Mouse (Mus musculus): ENCODE measurements around the gene Prdx6. TPM values are rescaled to one million over a fixed set of nuclear protein-coding genes. Genes with fewer than 3 reads are reported as not detected.
"Not testable (repeated sequence)": the region's sequence is repeated elsewhere in the genome, so short reads cannot be mapped to it uniquely, and the experiment has no call there.

Prdx6 gene
- total and polyA plus RNA-seq, 2 experiments from 2014 or later = 90.3 to 159 TPM

DNA sequence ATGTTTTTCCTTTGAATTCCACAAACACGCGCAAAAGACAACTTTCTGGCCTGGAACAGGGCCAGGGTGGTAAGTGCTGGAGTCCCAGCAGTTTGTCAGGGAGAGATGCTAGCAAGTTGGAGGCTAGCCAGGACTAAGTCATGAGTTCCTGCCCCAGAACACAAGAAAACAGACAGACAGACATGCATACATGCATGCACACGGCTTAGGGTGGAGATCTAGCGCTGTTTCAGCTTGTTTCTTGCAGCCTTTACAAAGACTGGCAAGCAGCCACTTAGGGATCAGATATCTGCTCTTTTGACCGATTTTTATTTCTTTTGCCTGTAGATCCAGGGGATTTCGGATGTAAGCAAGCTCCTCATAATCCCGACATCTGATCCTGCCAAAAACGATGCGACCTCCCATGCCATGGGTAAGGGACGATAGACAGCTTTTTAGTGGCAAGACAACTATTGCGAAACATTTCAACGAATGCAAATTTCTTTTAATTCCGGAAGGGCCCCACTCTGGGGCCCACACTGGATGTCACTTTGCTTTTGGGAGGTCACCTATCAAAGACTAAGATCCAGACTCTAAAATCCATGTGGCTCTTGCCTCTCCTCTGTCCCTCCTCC, 17.7 kb downstream of the Prdx6 start:
- H3K27ac ChIP-seq (ENCODE audit: low read depth, low read length) = no peak overlapping the region
- no peak for TF ChIP-seq CTCF (IDR thresholded peaks at IDR 0.05)
- H3K36me3 ChIP-seq (ENCODE audit: insufficient read depth, low read length) = no peaks in the 10 kb centered on the region
- peak; percentile 15 for DNase-seq (ENCODE audit: low spot score)
- H3K9ac ChIP-seq (replicated peaks; ENCODE audit: low read length, poor library complexity, severe bottlenecking) = no peak overlapping the region
- no peaks in the 10 kb centered on the region for H3K4me1 ChIP-seq (ENCODE audit: insufficient read depth, low read length)
- no peak for ATAC-seq (ENCODE audit: low FRiP score)
- no peak overlapping the region for H3K4me3 ChIP-seq (ENCODE audit: low read depth, low read length)
- no peaks in the 10 kb centered on the region for H3K9me3 ChIP-seq (ENCODE audit: low read length)
- H3K27me3 ChIP-seq (ENCODE audit: insufficient read depth, low read length) = no peaks in the 10 kb centered on the region
- H3K4me2 ChIP-seq (ENCODE audit: low read depth, low read length, poor library complexity, severe bottlenecking) = no peak overlapping the region
- WGBS = 77% methylated on average over 13 of the region's 13 CpGs

DNA sequence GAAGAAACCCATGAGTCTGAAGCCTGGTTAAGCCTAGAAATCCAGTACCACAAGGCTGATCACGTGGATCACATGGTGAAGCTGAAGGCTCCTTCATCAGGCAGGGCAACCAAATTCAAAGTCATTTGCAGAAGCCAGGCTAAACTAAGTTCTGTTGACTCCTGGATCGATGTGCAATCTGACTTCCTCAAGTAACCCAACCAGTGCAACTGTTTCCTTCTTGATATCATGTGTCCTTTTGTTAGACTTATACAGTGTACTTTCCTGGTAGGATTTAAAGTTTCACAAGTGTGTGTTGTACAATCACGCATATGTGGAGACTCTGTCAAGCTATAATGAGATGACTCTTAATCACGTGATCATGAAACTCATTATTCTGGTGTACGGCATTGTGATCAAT, 18.8 kb downstream of the Prdx6 start:
- DNase-seq (ENCODE audit: low spot score) = no peak
- no peak for TF ChIP-seq CTCF (IDR thresholded peaks at IDR 0.05)
- Histone ChIP-seq H3K27me3 (ENCODE audit: insufficient read depth, low read length) (no peaks in the 10 kb centered on the region), H3K9ac (replicated peaks; ENCODE audit: low read length, poor library complexity, severe bottlenecking) (no peak overlapping the region), H3K36me3 (ENCODE audit: insufficient read depth, low read length) (no peaks in the 10 kb centered on the region), H3K4me2 (ENCODE audit: low read depth, low read length, poor library complexity, severe bottlenecking) (no peak overlapping the region), H3K4me1 (ENCODE audit: insufficient read depth, low read length) (no peaks in the 10 kb centered on the region), H3K27ac (ENCODE audit: low read depth, low read length) (no peak overlapping the region), H3K9me3 (ENCODE audit: low read length) (no peaks in the 10 kb centered on the region), H3K4me3 (ENCODE audit: low read depth, low read length) (no peak overlapping the region)
- 91% methylated on average over 5 of the region's 5 CpGs for WGBS
- ATAC-seq (ENCODE audit: low FRiP score) = no peak

GRCm38 (mm10) chr1:161224837-161225236, 26.2 kb downstream of the Prdx6 start:
- H3K4me3 ChIP-seq (ENCODE audit: low read depth, low read length) = no peak overlapping the region

GRCm38 (mm10) chr1:161219816-161220215, 31.2 kb downstream of the Prdx6 start:
- TF ChIP-seq CTCF (IDR thresholded peaks at IDR 0.05) = no peak
- no peak overlapping the region for H3K4me3 ChIP-seq (ENCODE audit: low read depth, low read length)
- H3K4me1 ChIP-seq (ENCODE audit: insufficient read depth, low read length) = no peaks in the 10 kb centered on the region
- H3K27me3 ChIP-seq (ENCODE audit: insufficient read depth, low read length) = no peaks in the 10 kb centered on the region
- no peak overlapping the region for H3K27ac ChIP-seq (ENCODE audit: low read depth, low read length)
- H3K36me3 ChIP-seq (ENCODE audit: insufficient read depth, low read length) = no peaks in the 10 kb centered on the region
- no peaks in the 10 kb centered on the region for H3K9me3 ChIP-seq (ENCODE audit: low read length)
- DNase-seq (ENCODE audit: low spot score) (peak; percentile 48), ATAC-seq (ENCODE audit: low FRiP score) (no peak)
- no peak overlapping the region for H3K4me2 ChIP-seq (ENCODE audit: low read depth, low read length, poor library complexity, severe bottlenecking)
- no peak overlapping the region for H3K9ac ChIP-seq (replicated peaks; ENCODE audit: low read length, poor library complexity, severe bottlenecking)
- 67% methylated on average over 3 of the region's 3 CpGs for WGBS

More at GRCm38 (mm10) chr1:161224837-161225236, 26.2 kb downstream of the Prdx6 start:
- ATAC-seq (ENCODE audit: low FRiP score) = peak; percentile 63; the same call in 1 of the 2 replicates
- no peaks in the 10 kb centered on the region for H3K27me3 ChIP-seq (ENCODE audit: insufficient read depth, low read length)
- H3K9me3 ChIP-seq (ENCODE audit: low read length) = no peaks in the 10 kb centered on the region
- no peaks in the 10 kb centered on the region for H3K4me1 ChIP-seq (ENCODE audit: insufficient read depth, low read length)
- H3K36me3 ChIP-seq (ENCODE audit: insufficient read depth, low read length) = no peaks in the 10 kb centered on the region
- TF ChIP-seq CTCF (IDR thresholded peaks at IDR 0.05) = no peak
- WGBS = 22% methylated on average over 5 of the region's 5 CpGs
- no peak overlapping the region for H3K4me2 ChIP-seq (ENCODE audit: low read depth, low read length, poor library complexity, severe bottlenecking)
- H3K9ac ChIP-seq (replicated peaks; ENCODE audit: low read length, poor library complexity, severe bottlenecking) = no peak overlapping the region
- no peak overlapping the region for H3K27ac ChIP-seq (ENCODE audit: low read depth, low read length)
- DNase-seq (ENCODE audit: low spot score) = peak; percentile 93

- H3K9ac ChIP-seq (replicated peaks; ENCODE audit: low read length, poor library complexity, severe bottlenecking) = no peak overlapping the region
- no peak overlapping the region for H3K4me3 ChIP-seq (ENCODE audit: low read depth, low read length)
- 30% methylated on average over 4 of the region's 4 CpGs for WGBS
- no peaks in the 10 kb centered on the region for H3K9me3 ChIP-seq (ENCODE audit: low read length)
- ATAC-seq (ENCODE audit: low FRiP score) (no peak), DNase-seq (ENCODE audit: low spot score) (no peak)
- TF ChIP-seq CTCF (IDR thresholded peaks at IDR 0.05) = peak; percentile 48
- no peak overlapping the region for H3K27ac ChIP-seq (ENCODE audit: low read depth, low read length)
- H3K36me3 ChIP-seq (ENCODE audit: insufficient read depth, low read length) = no peaks in the 10 kb centered on the region
- H3K27me3 ChIP-seq (ENCODE audit: insufficient read depth, low read length) = no peaks in the 10 kb centered on the region
- no peaks in the 10 kb centered on the region for H3K4me1 ChIP-seq (ENCODE audit: insufficient read depth, low read length)
- no peak overlapping the region for H3K4me2 ChIP-seq (ENCODE audit: low read depth, low read length, poor library complexity, severe bottlenecking)
These were observed 36.6 kb downstream of the Prdx6 start for GRCm38 (mm10) chr1:161214465-161214864.

- H3K4me2 ChIP-seq (ENCODE audit: low read depth, low read length, poor library complexity, severe bottlenecking) = no peak overlapping the region
- 80% methylated on average over 5 of the region's 5 CpGs for WGBS
- no peak for DNase-seq (ENCODE audit: low spot score)
- no peak for TF ChIP-seq CTCF (IDR thresholded peaks at IDR 0.05)
- H3K4me3 ChIP-seq (ENCODE audit: low read depth, low read length) = no peak overlapping the region
- no peaks in the 10 kb centered on the region for H3K9me3 ChIP-seq (ENCODE audit: low read length)
- no peaks in the 10 kb centered on the region for H3K27me3 ChIP-seq (ENCODE audit: insufficient read depth, low read length)
- H3K36me3 ChIP-seq (ENCODE audit: insufficient read depth, low read length) = no peaks in the 10 kb centered on the region
- H3K9ac ChIP-seq (replicated peaks; ENCODE audit: low read length, poor library complexity, severe bottlenecking) = no peak overlapping the region
- no peak for ATAC-seq (ENCODE audit: low FRiP score)
- H3K27ac ChIP-seq (ENCODE audit: low read depth, low read length) = no peak overlapping the region
- H3K4me1 ChIP-seq (ENCODE audit: insufficient read depth, low read length) = peaks cover 6% of the 10 kb centered on the region
These were observed 51.2 kb downstream of the Prdx6 start for GRCm38 (mm10) chr1:161199856-161200255.

DNA sequence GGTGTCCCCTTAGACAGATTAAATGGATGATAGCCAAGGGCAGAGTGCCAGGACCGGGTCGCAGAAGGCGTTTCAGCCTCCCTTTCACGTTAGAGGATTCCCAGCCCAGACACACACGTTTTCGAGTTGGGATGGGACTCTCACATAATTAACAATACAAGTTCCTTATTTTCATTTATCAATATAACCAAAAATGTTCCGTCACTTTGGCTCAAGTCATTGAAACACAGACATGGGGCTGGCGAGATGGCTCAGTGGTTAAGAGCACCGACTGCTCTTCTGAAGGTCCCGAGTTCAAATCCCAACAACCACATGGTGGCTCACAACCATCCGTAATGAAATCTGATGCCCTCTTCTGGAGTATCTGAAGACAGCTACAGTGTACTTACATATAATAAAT, 54.7 kb downstream of the Prdx6 start:
- ATAC-seq (ENCODE audit: low FRiP score) = peak; percentile 52; the same call in 1 of the 2 replicates
- not testable (repeated sequence) for H3K36me3 ChIP-seq (ENCODE audit: insufficient read depth, low read length); H3K27me3 ChIP-seq (ENCODE audit: insufficient read depth, low read length); H3K27ac ChIP-seq (ENCODE audit: low read depth, low read length); H3K4me1 ChIP-seq (ENCODE audit: insufficient read depth, low read length); H3K9me3 ChIP-seq (ENCODE audit: low read length); DNase-seq (ENCODE audit: low spot score)
- WGBS = 50% methylated on average over 11 of the region's 11 CpGs
- Histone ChIP-seq H3K9ac (replicated peaks; ENCODE audit: low read length, poor library complexity, severe bottlenecking) (0 out of 2 replicates have a peak overlapping the region, but pooled peaks have one; percentile 24), H3K4me2 (ENCODE audit: low read depth, low read length, poor library complexity, severe bottlenecking) (peak overlapping the region; percentile 59), H3K4me3 (ENCODE audit: low read depth, low read length) (peak overlapping the region; percentile 34)

All from midbrain, postnatal 0 days (tissue).